ENCODE assay signal across 29 mouse cellular contexts in genomic region chr1:185648128-185648527, GRCm38 (mm10).
A peak's percentile ranks its signal among the peaks of the same experiment; 100 is the strongest.
DNase-seq lines count a peak whose midpoint lies in the region; ATAC-seq and TF ChIP-seq lines count a peak whose summit lies in the region.
"Had no signal": no experiment of that assay in that cellular context is flagged by ENCODE, and none has a peak within 500 bp of the region (broad histone marks: within the 10 kb centered on the region; RNA-seq: fewer than 3 reads in every experiment).

No protein-coding gene starts in this region.

- no peaks in the 10 kb centered on the region for H3K36me3 ChIP-seq in lung, embryonic 14.5 days (ENCODE audit: insufficient read depth)
- H3K36me3 ChIP-seq: embryonic facial prominence, embryonic 12.5 days; embryonic facial prominence, embryonic 15.5 days; G1E; heart, embryonic 12.5 days; heart, embryonic 15.5 days had no signal

- no peaks in the 10 kb centered on the region for H3K27me3 ChIP-seq in lung, embryonic 14.5 days (ENCODE audit: insufficient read depth, low read length)
- H3K27me3 ChIP-seq: CH12.LX; embryonic facial prominence, embryonic 12.5 days; embryonic facial prominence, embryonic 15.5 days; heart, embryonic 12.5 days; heart, embryonic 15.5 days; Patski had no signal

- no peaks in the 10 kb centered on the region for H3K4me1 ChIP-seq in lung, embryonic 14.5 days (ENCODE audit: insufficient read depth)
- H3K4me1 ChIP-seq: embryonic facial prominence, embryonic 12.5 days; embryonic facial prominence, embryonic 15.5 days; heart, embryonic 15.5 days had no signal

- 61% methylated on average over 6 of the region's 6 CpGs for WGBS in lung, embryonic 14.5 days

- no peak for TF ChIP-seq CTCF in lung, embryonic 14.5 days (IDR thresholded peaks at IDR 0.05; ENCODE audit: low read depth)

- peak; percentile 28; the same call in 1 of the 2 replicates for ATAC-seq in lung, embryonic 14.5 days (ENCODE audit: insufficient read depth)
- ATAC-seq: forebrain, embryonic 14.5 days; forebrain, postnatal 0 days; hindbrain, postnatal 0 days; inflammation-experienced regulatory T-cells, adult 6 months; intestine, embryonic 16.5 days; Patski had no signal

- no peak overlapping the region for H3K4me3 ChIP-seq in lung, embryonic 14.5 days (ENCODE audit: low read depth, low read length)
- H3K4me3 ChIP-seq: embryonic facial prominence, embryonic 12.5 days; embryonic facial prominence, embryonic 15.5 days; gastrocnemius, adult 2 months; heart, embryonic 12.5 days; heart, embryonic 15.5 days had no signal

- peak; percentile 38 for DNase-seq in adrenal gland, adult 2 months
- no peak for DNase-seq in adrenal gland, postnatal 10 days
- peak; percentile 52 for DNase-seq in lung, embryonic 14.5 days
- DNase-seq in lung, postnatal 14 days: no peak
- peak; percentile 26 for DNase-seq in adrenal gland, postnatal 14 days
- DNase-seq in adrenal gland, postnatal 36 days: peak; percentile 23 to 25
- no peak for DNase-seq in layer of hippocampus, adult 18-20 months (ENCODE audit: low spot score in 2 of 2)
- DNase-seq: B cell, adult 2 months; cerebellum, adult 18-20 months; cerebellum, adult 9-10 months; cerebellum, postnatal 14 days; forebrain, postnatal 0 days; gastrocnemius, adult 2 months; gastrocnemius, postnatal 14 days; heart, adult 18-20 months; heart, postnatal 14 days; heart, postnatal 4 days had no signal

- no peak overlapping the region for H3K9ac ChIP-seq in lung, embryonic 14.5 days
- H3K9ac ChIP-seq: embryonic facial prominence, embryonic 12.5 days; embryonic facial prominence, embryonic 15.5 days; forebrain, postnatal 0 days; heart, embryonic 12.5 days; heart, embryonic 15.5 days; hindbrain, embryonic 14.5 days had no signal

- no peak overlapping the region for H3K27ac ChIP-seq in lung, embryonic 14.5 days (ENCODE audit: low read depth)
- H3K27ac ChIP-seq: embryonic facial prominence, embryonic 12.5 days; embryonic facial prominence, embryonic 15.5 days; gastrocnemius, adult 2 months; heart, embryonic 15.5 days; hindbrain, embryonic 14.5 days; hindbrain, postnatal 0 days had no signal

- H3K4me2 ChIP-seq in lung, embryonic 14.5 days: no peak overlapping the region
- H3K4me2 ChIP-seq: embryonic facial prominence, embryonic 12.5 days; embryonic facial prominence, embryonic 15.5 days; heart, embryonic 12.5 days; heart, embryonic 15.5 days; hindbrain, embryonic 14.5 days had no signal

- no peaks in the 10 kb centered on the region for H3K9me3 ChIP-seq in lung, embryonic 14.5 days (ENCODE audit: low read depth, low read length)
- H3K9me3 ChIP-seq: embryonic facial prominence, embryonic 12.5 days; embryonic facial prominence, embryonic 15.5 days; G1E; heart, embryonic 15.5 days had no signal

Comparison
In these comparisons a context has a peak if more than half of its experiments do, and no peak if none do; other contexts are left out.
1. DNase-seq: peak in adrenal gland, adult 2 months (single experiment), lung, embryonic 14.5 days (single experiment), adrenal gland, postnatal 14 days (single experiment) and adrenal gland, postnatal 36 days (2 of 2); none in adrenal gland, postnatal 10 days (single experiment), lung, postnatal 14 days (single experiment) and layer of hippocampus, adult 18-20 months (0 of 2).